Mouse (Mus musculus) embryonic facial prominence, embryonic 13.5 days (tissue): ENCODE measurements around the gene Slc25a29. TPM values are rescaled to one million over a fixed set of nuclear protein-coding genes. Genes with fewer than 3 reads are reported as not detected.

Experiments
- ATAC-seq: fragments of 200-750 bp; cut with Nextera tagmentation; 2 replicates; pipeline ENCODE4 v1.8.0; 2017; ENCODE audit warnings: low read depth; ENCODE audit not compliant: insufficient number of reproducible peaks, insufficient read depth, low FRiP score, low TSS enrichment
- H3K27ac ChIP-seq: fragments of 300-500 bp; sonication (generic); 2 replicates; pipeline ENCODE4 v1.5.1; 2015; ENCODE audit warnings: moderate library complexity, mild to moderate bottlenecking, inconsistent platforms
- H3K27me3 ChIP-seq: fragments of 300-500 bp; sonication (generic); 2 replicates; pipeline ENCODE4 v1.6.1; 2015; ENCODE audit warnings: mild to moderate bottlenecking, inconsistent platforms
- H3K36me3 ChIP-seq: fragments of 300-500 bp; sonication (generic); 2 replicates; pipeline ENCODE4 v1.6.1; 2015; ENCODE audit warnings: mild to moderate bottlenecking, inconsistent platforms
- H3K4me1 ChIP-seq: fragments of 300-500 bp; sonication (generic); 2 replicates; pipeline ENCODE4 v1.6.1; 2015; ENCODE audit warnings: inconsistent platforms
- H3K4me2 ChIP-seq: fragments of 300-500 bp; sonication (generic); 2 replicates; pipeline ENCODE4 v1.6.1; 2015; ENCODE audit warnings: moderate library complexity, mild to moderate bottlenecking, inconsistent platforms
- H3K4me3 ChIP-seq: fragments of 300-500 bp; sonication (generic); 2 replicates; pipeline ENCODE4 v1.5.1; 2015; ENCODE audit warnings: mild to moderate bottlenecking, inconsistent platforms
- H3K9ac ChIP-seq: fragments of 300-500 bp; sonication (generic); 2 replicates; pipeline ENCODE4 v1.6.1; 2015; ENCODE audit warnings: mild to moderate bottlenecking, inconsistent platforms
- H3K9me3 ChIP-seq: fragments of 300-500 bp; sonication (generic); 2 replicates; pipeline ENCODE4 v1.6.1; 2016; ENCODE audit warnings: inconsistent platforms
- whole genome bisulfite sequencing: fragments of 180-500 bp; shearing (Covaris S2); methylation state at CpG from one replicate; pipeline ENCODE4 v1.1.7; 2015; ENCODE audit warnings: mixed read lengths; 5-methylcytosine and 5-hydroxymethylcytosine counted together
- polyA plus RNA-seq: library from polyadenylated mRNA; unstranded; fragments of >200 nt; fragmentation: Nextera tagmentation; extraction: Ambion mirVana; gene quantifications from 2 replicates; pipeline ENCODE4 v1.2.1, GENCODE M21; 2015

The Slc25a29 gene
- polyA plus RNA-seq, 1 experiment from 2014 or later, result 15.8 TPM

GRCm38 (mm10) chr12:108833408-108833807 lies 2.3 kb downstream of the Slc25a29 start:
- 89% methylated on average over 3 of the region's 3 CpGs for WGBS
- no peak for ATAC-seq
- Histone ChIP-seq H3K4me1 (peaks cover 41% of the 10 kb centered on the region), H3K9me3 (no peaks in the 10 kb centered on the region), H3K27me3 (no peaks in the 10 kb centered on the region), H3K27ac (no peak overlapping the region), H3K36me3 (peaks cover 8% of the 10 kb centered on the region; the same call in 1 of the 2 replicates), H3K4me3 (no peak overlapping the region), H3K4me2 (no peak overlapping the region), H3K9ac (no peak overlapping the region)

- 88% methylated on average over 8 of the region's 8 CpGs for WGBS
- no peak for ATAC-seq
- H3K36me3 ChIP-seq, result peaks cover 7% of the 10 kb centered on the region
- no peaks in the 10 kb centered on the region for H3K9me3 ChIP-seq
- peaks cover 35% of the 10 kb centered on the region for H3K4me1 ChIP-seq
- no peak overlapping the region for H3K27ac ChIP-seq
- H3K4me2 ChIP-seq, result no peak overlapping the region
- H3K27me3 ChIP-seq, result no peaks in the 10 kb centered on the region
- H3K9ac ChIP-seq, result no peak overlapping the region
- no peak overlapping the region for H3K4me3 ChIP-seq
These were observed 2.8 kb downstream of the Slc25a29 start for GRCm38 (mm10) chr12:108832851-108833250.

GRCm38 (mm10) chr12:108831966-108832643 lies 3.6 kb downstream of the Slc25a29 start:
- Histone ChIP-seq H3K36me3 (peaks cover 12% of the 10 kb centered on the region), H3K27me3 (no peaks in the 10 kb centered on the region), H3K4me1 (peaks cover 28% of the 10 kb centered on the region), H3K4me3 (no peak overlapping the region), H3K27ac (no peak overlapping the region), H3K4me2 (no peak overlapping the region), H3K9me3 (no peaks in the 10 kb centered on the region), H3K9ac (no peak overlapping the region)
- ATAC-seq, result no peak
- WGBS, result 69% methylated on average over 9 of the region's 9 CpGs

GRCm38 (mm10) chr12:108830358-108830757 lies 5.3 kb downstream of the Slc25a29 start:
- Histone ChIP-seq H3K27ac (no peak overlapping the region), H3K4me1 (peaks cover 21% of the 10 kb centered on the region), H3K4me2 (no peak overlapping the region), H3K36me3 (peaks cover 27% of the 10 kb centered on the region), H3K9me3 (no peaks in the 10 kb centered on the region), H3K4me3 (no peak overlapping the region), H3K27me3 (no peaks in the 10 kb centered on the region), H3K9ac (no peak overlapping the region)
- 81% methylated on average over 6 of the region's 6 CpGs for WGBS
- no peak for ATAC-seq

GRCm38 (mm10) chr12:108829636-108830035 lies 6.0 kb downstream of the Slc25a29 start:
- 65% methylated on average over 5 of the region's 5 CpGs for WGBS
- no peak overlapping the region for H3K27ac ChIP-seq
- H3K4me3 ChIP-seq, result no peak overlapping the region
- H3K36me3 ChIP-seq, result peaks cover 29% of the 10 kb centered on the region
- H3K9ac ChIP-seq, result no peak overlapping the region
- H3K4me2 ChIP-seq, result no peak overlapping the region
- H3K27me3 ChIP-seq, result no peaks in the 10 kb centered on the region
- no peaks in the 10 kb centered on the region for H3K9me3 ChIP-seq
- ATAC-seq, result no peak
- H3K4me1 ChIP-seq, result peaks cover 14% of the 10 kb centered on the region

GRCm38 (mm10) chr12:108827641-108828040 lies 8.0 kb downstream of the Slc25a29 start:
- H3K4me3 ChIP-seq, result no peak overlapping the region
- peaks cover 29% of the 10 kb centered on the region for H3K36me3 ChIP-seq
- no peak overlapping the region for H3K27ac ChIP-seq
- no peak for ATAC-seq
- WGBS, result 95% methylated on average over 6 of the region's 6 CpGs
- H3K9me3 ChIP-seq, result no peaks in the 10 kb centered on the region
- H3K27me3 ChIP-seq, result no peaks in the 10 kb centered on the region
- H3K9ac ChIP-seq, result no peak overlapping the region
- peaks cover 6% of the 10 kb centered on the region; the same call in 1 of the 2 replicates for H3K4me1 ChIP-seq
- H3K4me2 ChIP-seq, result no peak overlapping the region

- no peak for ATAC-seq
- Histone ChIP-seq H3K27ac (no peak overlapping the region), H3K4me2 (no peak overlapping the region), H3K36me3 (peaks cover 29% of the 10 kb centered on the region), H3K4me3 (no peak overlapping the region), H3K4me1 (peaks cover 2% of the 10 kb centered on the region; the same call in 1 of the 2 replicates), H3K9me3 (no peaks in the 10 kb centered on the region), H3K9ac (no peak overlapping the region), H3K27me3 (no peaks in the 10 kb centered on the region)
- WGBS, result 96% methylated on average over 28 of the region's 28 CpGs
These were observed 8.6 kb downstream of the Slc25a29 start for GRCm38 (mm10) chr12:108826958-108827535.

- WGBS, result 96% methylated on average over 19 of the region's 19 CpGs
- no peak for ATAC-seq
These were observed 9.3 kb downstream of the Slc25a29 start for GRCm38 (mm10) chr12:108826282-108826957.

GRCm38 (mm10) chr12:108825561-108826224 lies 10.0 kb downstream of the Slc25a29 start:
- Histone ChIP-seq H3K9me3 (no peaks in the 10 kb centered on the region), H3K36me3 (peaks cover 29% of the 10 kb centered on the region), H3K4me1 (no peaks in the 10 kb centered on the region), H3K4me2 (no peak overlapping the region), H3K9ac (no peak overlapping the region), H3K27ac (no peak overlapping the region), H3K27me3 (no peaks in the 10 kb centered on the region), H3K4me3 (no peak overlapping the region)
- 91% methylated on average over 13 of the region's 13 CpGs for WGBS
- no peak for ATAC-seq

More at GRCm38 (mm10) chr12:108826282-108826957, 9.3 kb downstream of the Slc25a29 start:
- no peak overlapping the region for H3K4me2 ChIP-seq
- no peaks in the 10 kb centered on the region for H3K4me1 ChIP-seq
- H3K36me3 ChIP-seq, result peaks cover 29% of the 10 kb centered on the region
- H3K9ac ChIP-seq, result no peak overlapping the region
- H3K9me3 ChIP-seq, result no peaks in the 10 kb centered on the region
- H3K4me3 ChIP-seq, result no peak overlapping the region
- no peak overlapping the region for H3K27ac ChIP-seq
- H3K27me3 ChIP-seq, result no peaks in the 10 kb centered on the region

- H3K4me1 ChIP-seq, result no peaks in the 10 kb centered on the region
- no peak for ATAC-seq
- H3K4me3 ChIP-seq, result no peak overlapping the region
- H3K27me3 ChIP-seq, result no peaks in the 10 kb centered on the region
- H3K36me3 ChIP-seq, result peaks cover 37% of the 10 kb centered on the region
- H3K4me2 ChIP-seq, result no peak overlapping the region
- 83% methylated on average over 15 of the region's 15 CpGs for WGBS
- no peak overlapping the region for H3K27ac ChIP-seq
- H3K9ac ChIP-seq, result no peak overlapping the region
- H3K9me3 ChIP-seq, result no peaks in the 10 kb centered on the region
These were observed 11.3 kb downstream of the Slc25a29 start for GRCm38 (mm10) chr12:108824225-108824874.

- Histone ChIP-seq H3K36me3 (peaks cover 47% of the 10 kb centered on the region), H3K4me2 (no peak overlapping the region), H3K9ac (no peak overlapping the region), H3K4me1 (no peaks in the 10 kb centered on the region), H3K27me3 (no peaks in the 10 kb centered on the region), H3K9me3 (no peaks in the 10 kb centered on the region), H3K4me3 (no peak overlapping the region), H3K27ac (no peak overlapping the region)
- WGBS, result 55% methylated on average over 8 of the region's 8 CpGs
- no peak for ATAC-seq
These were observed 12.6 kb downstream of the Slc25a29 start for GRCm38 (mm10) chr12:108823036-108823435.
